Mouse (Mus musculus): ENCODE measurements around the gene Fscn3. TPM values are rescaled to one million over a fixed set of nuclear protein-coding genes. Genes with fewer than 3 reads are reported as not detected.

Gene Fscn3
- polyA plus RNA-seq, 1 experiment from 2014 or later, result not detected

- Histone ChIP-seq H3K4me3 (replicated peaks; ENCODE audit: low read depth, low read length) (no peak overlapping the region), H3K4me2 (ENCODE audit: low read length) (no peak overlapping the region), H3K9me3 (ENCODE audit: control insufficient read depth, low read length) (no peaks in the 10 kb centered on the region), H3K9ac (replicated peaks; ENCODE audit: low read length) (no peak overlapping the region), H3K4me1 (ENCODE audit: control insufficient read depth, insufficient read depth, low read length) (no peaks in the 10 kb centered on the region), H3K27me3 (ENCODE audit: control insufficient read depth, insufficient read depth, low read length) (no peaks in the 10 kb centered on the region), H3K36me3 (ENCODE audit: control insufficient read depth, insufficient read depth, low read length) (no peaks in the 10 kb centered on the region), H3K27ac (replicated peaks; ENCODE audit: low read depth, low read length) (no peak overlapping the region)
- DNase-seq (no peak), ATAC-seq (ENCODE audit: low FRiP score, low TSS enrichment) (no peak)
- 82% methylated on average over 9 of the region's 9 CpGs for WGBS
Observed at GRCm38 (mm10) chr6:28471284-28472035, 43.9 kb downstream of the Fscn3 start.

GRCm38 (mm10) chr6:28474211-28474610 lies 46.6 kb downstream of the Fscn3 start:
- Histone ChIP-seq H3K36me3 (ENCODE audit: control insufficient read depth, insufficient read depth, low read length) (no peaks in the 10 kb centered on the region), H3K27me3 (ENCODE audit: control insufficient read depth, insufficient read depth, low read length) (no peaks in the 10 kb centered on the region), H3K9me3 (ENCODE audit: control insufficient read depth, low read length) (no peaks in the 10 kb centered on the region), H3K27ac (replicated peaks; ENCODE audit: low read depth, low read length) (no peak overlapping the region), H3K9ac (replicated peaks; ENCODE audit: low read length) (no peak overlapping the region), H3K4me2 (ENCODE audit: low read length) (no peak overlapping the region), H3K4me3 (replicated peaks; ENCODE audit: low read depth, low read length) (no peak overlapping the region), H3K4me1 (ENCODE audit: control insufficient read depth, insufficient read depth, low read length) (no peaks in the 10 kb centered on the region)
- WGBS, result 93% methylated on average over 4 of the region's 4 CpGs
- DNase-seq (no peak), ATAC-seq (ENCODE audit: low FRiP score, low TSS enrichment) (no peak)

- Histone ChIP-seq H3K4me2 (ENCODE audit: low read length) (no peak within 1 kb of the TSS), H3K36me3 (ENCODE audit: control insufficient read depth, insufficient read depth, low read length) (no peaks in the 10 kb centered on the region), H3K9ac (replicated peaks; ENCODE audit: low read length) (no peak within 1 kb of the TSS), H3K4me3 (replicated peaks; ENCODE audit: low read depth, low read length) (no peak within 1 kb of the TSS), H3K9me3 (ENCODE audit: control insufficient read depth, low read length) (no peaks in the 10 kb centered on the region), H3K27ac (replicated peaks; ENCODE audit: low read depth, low read length) (no peak within 1 kb of the TSS), H3K4me1 (ENCODE audit: control insufficient read depth, insufficient read depth, low read length) (no peaks in the 10 kb centered on the region), H3K27me3 (ENCODE audit: control insufficient read depth, insufficient read depth, low read length) (no peaks in the 10 kb centered on the region)
- no peak for ATAC-seq (ENCODE audit: low FRiP score, low TSS enrichment)
- WGBS, result 87% methylated on average over 5 of the region's 5 CpGs
- DNase-seq, result no peak
Observed at GRCm38 (mm10) chr6:28474839-28475238, 47.2 kb downstream of the Fscn3 start, which contains the start of gene Snd1. Gene Snd1, plus strand, starts transcription at chr6:28475139.

GRCm38 (mm10) chr6:28479865-28480751 lies 52.5 kb downstream of the Fscn3 start:
- peaks cover 9% of the 10 kb centered on the region; the same call in 1 of the 2 replicates for H3K4me1 ChIP-seq (ENCODE audit: control insufficient read depth, insufficient read depth, low read length)
- under 1% methylated on average over 68 of the region's 68 CpGs for WGBS
- H3K4me2 ChIP-seq (ENCODE audit: low read length), result peak overlapping the region; percentile 63
- H3K4me3 ChIP-seq (replicated peaks; ENCODE audit: low read depth, low read length), result peak overlapping the region; percentile 88
- peak; percentile 99 for ATAC-seq (ENCODE audit: low FRiP score, low TSS enrichment)
- peak overlapping the region; percentile 68 for H3K9ac ChIP-seq (replicated peaks; ENCODE audit: low read length)
- no peaks in the 10 kb centered on the region for H3K36me3 ChIP-seq (ENCODE audit: control insufficient read depth, insufficient read depth, low read length)
- H3K9me3 ChIP-seq (ENCODE audit: control insufficient read depth, low read length), result no peaks in the 10 kb centered on the region
- H3K27me3 ChIP-seq (ENCODE audit: control insufficient read depth, insufficient read depth, low read length), result no peaks in the 10 kb centered on the region
- peak; percentile 99 for DNase-seq
- H3K27ac ChIP-seq (replicated peaks; ENCODE audit: low read depth, low read length), result peak overlapping the region; percentile 81

- 9% methylated on average over 21 of the region's 21 CpGs for WGBS
- no peaks in the 10 kb centered on the region for H3K27me3 ChIP-seq (ENCODE audit: control insufficient read depth, insufficient read depth, low read length)
- H3K4me1 ChIP-seq (ENCODE audit: control insufficient read depth, insufficient read depth, low read length), result peaks cover 9% of the 10 kb centered on the region; the same call in 1 of the 2 replicates
- no peaks in the 10 kb centered on the region for H3K9me3 ChIP-seq (ENCODE audit: control insufficient read depth, low read length)
- no peaks in the 10 kb centered on the region for H3K36me3 ChIP-seq (ENCODE audit: control insufficient read depth, insufficient read depth, low read length)
- peak overlapping the region; percentile 88 for H3K4me3 ChIP-seq (replicated peaks; ENCODE audit: low read depth, low read length)
- H3K9ac ChIP-seq (replicated peaks; ENCODE audit: low read length), result peak overlapping the region; percentile 68
- DNase-seq (peak; percentile 5), ATAC-seq (ENCODE audit: low FRiP score, low TSS enrichment) (no peak)
- H3K27ac ChIP-seq (replicated peaks; ENCODE audit: low read depth, low read length), result peak overlapping the region; percentile 81; the same call in 1 of the 2 replicates
- H3K4me2 ChIP-seq (ENCODE audit: low read length), result peak overlapping the region; percentile 63
Observed at GRCm38 (mm10) chr6:28480752-28481492, 53.3 kb downstream of the Fscn3 start.

GRCm38 (mm10) chr6:28482711-28483315 lies 55.2 kb downstream of the Fscn3 start:
- Histone ChIP-seq H3K27me3 (ENCODE audit: control insufficient read depth, insufficient read depth, low read length) (no peaks in the 10 kb centered on the region), H3K36me3 (ENCODE audit: control insufficient read depth, insufficient read depth, low read length) (no peaks in the 10 kb centered on the region), H3K4me3 (replicated peaks; ENCODE audit: low read depth, low read length) (no peak overlapping the region), H3K9ac (replicated peaks; ENCODE audit: low read length) (no peak overlapping the region), H3K4me1 (ENCODE audit: control insufficient read depth, insufficient read depth, low read length) (peaks cover 9% of the 10 kb centered on the region; the same call in 1 of the 2 replicates), H3K27ac (replicated peaks; ENCODE audit: low read depth, low read length) (no peak overlapping the region), H3K9me3 (ENCODE audit: control insufficient read depth, low read length) (no peaks in the 10 kb centered on the region), H3K4me2 (ENCODE audit: low read length) (no peak overlapping the region)
- DNase-seq (no peak), ATAC-seq (ENCODE audit: low FRiP score, low TSS enrichment) (no peak)
- 90% methylated on average over 4 of the region's 4 CpGs for WGBS

- no peaks in the 10 kb centered on the region for H3K27me3 ChIP-seq (ENCODE audit: control insufficient read depth, insufficient read depth, low read length)
- peaks cover 6% of the 10 kb centered on the region; the same call in 1 of the 2 replicates for H3K4me1 ChIP-seq (ENCODE audit: control insufficient read depth, insufficient read depth, low read length)
- no peak for DNase-seq
- 91% methylated on average over 2 of the region's 2 CpGs for WGBS
- no peak overlapping the region for H3K4me2 ChIP-seq (ENCODE audit: low read length)
- peaks cover 3% of the 10 kb centered on the region; the same call in 1 of the 2 replicates for H3K36me3 ChIP-seq (ENCODE audit: control insufficient read depth, insufficient read depth, low read length)
- no peaks in the 10 kb centered on the region for H3K9me3 ChIP-seq (ENCODE audit: control insufficient read depth, low read length)
- no peak overlapping the region for H3K9ac ChIP-seq (replicated peaks; ENCODE audit: low read length)
- no peak for ATAC-seq (ENCODE audit: low FRiP score, low TSS enrichment)
- H3K4me3 ChIP-seq (replicated peaks; ENCODE audit: low read depth, low read length), result no peak overlapping the region
- H3K27ac ChIP-seq (replicated peaks; ENCODE audit: low read depth, low read length), result no peak overlapping the region
Observed at GRCm38 (mm10) chr6:28486008-28486407, 58.4 kb downstream of the Fscn3 start.

- Histone ChIP-seq H3K9ac (replicated peaks; ENCODE audit: low read length) (no peak overlapping the region), H3K9me3 (ENCODE audit: control insufficient read depth, low read length) (no peaks in the 10 kb centered on the region), H3K36me3 (ENCODE audit: control insufficient read depth, insufficient read depth, low read length) (peaks cover 3% of the 10 kb centered on the region; the same call in 1 of the 2 replicates), H3K27me3 (ENCODE audit: control insufficient read depth, insufficient read depth, low read length) (no peaks in the 10 kb centered on the region), H3K4me1 (ENCODE audit: control insufficient read depth, insufficient read depth, low read length) (0 out of 2 replicates have a peak, but pooled peaks cover 3% of the 10 kb centered on the region), H3K27ac (replicated peaks; ENCODE audit: low read depth, low read length) (no peak overlapping the region), H3K4me2 (ENCODE audit: low read length) (no peak overlapping the region), H3K4me3 (replicated peaks; ENCODE audit: low read depth, low read length) (no peak overlapping the region)
- DNase-seq, result no peak
- ATAC-seq (ENCODE audit: low FRiP score, low TSS enrichment), result no peak
- WGBS, result 92% methylated on average over 2 of the region's 2 CpGs
Observed at GRCm38 (mm10) chr6:28486471-28486870, 58.9 kb downstream of the Fscn3 start.
